Mouse (Mus musculus): ENCODE measurements around the gene Cacnb4.

Gene Cacnb4

DNA sequence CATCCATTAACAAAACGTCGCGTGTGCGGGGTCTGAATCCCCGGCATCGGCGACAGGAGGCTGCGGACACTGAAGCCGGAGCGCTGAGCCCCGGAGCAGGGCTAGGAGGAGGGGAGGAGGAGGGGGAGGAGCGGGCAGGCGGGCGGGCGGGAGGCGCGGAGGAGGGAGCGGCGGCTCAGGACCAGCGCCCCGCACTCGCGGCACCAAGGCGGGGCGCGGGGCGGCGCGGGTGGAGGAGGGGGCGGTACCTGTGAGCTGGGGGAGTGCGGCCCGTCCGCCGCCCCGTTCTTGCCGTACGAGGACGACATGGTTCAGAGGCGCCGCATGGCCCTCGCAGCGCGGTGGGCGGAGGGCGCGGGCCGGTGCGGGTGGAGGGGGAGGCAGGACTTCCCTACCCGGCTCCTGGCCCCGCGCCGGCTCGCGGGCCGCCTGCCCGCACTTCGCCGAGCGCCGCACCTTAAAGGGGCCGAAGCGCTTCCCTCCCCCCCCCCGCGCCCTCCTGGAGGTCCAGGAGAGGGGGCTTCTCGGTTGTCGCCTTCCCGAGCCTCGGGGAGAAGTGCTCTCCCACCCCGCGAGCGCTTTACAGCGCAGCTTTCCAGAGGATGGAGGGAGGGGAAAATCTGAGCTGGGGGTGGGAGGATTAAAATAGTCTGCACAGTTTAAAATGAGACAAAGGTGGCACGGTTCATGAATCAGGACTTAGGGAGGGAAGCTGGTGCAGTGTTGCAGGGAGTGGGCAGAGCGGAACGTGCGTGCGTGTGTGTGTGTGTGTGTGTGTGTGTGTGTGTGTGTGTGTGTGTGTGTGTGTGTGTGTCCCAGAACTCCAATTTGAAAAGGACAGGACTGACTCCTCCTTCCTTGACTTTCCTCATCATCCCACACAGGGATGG, at the start of gene Cacnb4:
Gene Cacnb4, minus strand, starts transcription at position 809 of the 890 bp plus-strand sequence.
- DNase-seq (ENCODE audit: low spot score) = peak; percentile 78

DNA sequence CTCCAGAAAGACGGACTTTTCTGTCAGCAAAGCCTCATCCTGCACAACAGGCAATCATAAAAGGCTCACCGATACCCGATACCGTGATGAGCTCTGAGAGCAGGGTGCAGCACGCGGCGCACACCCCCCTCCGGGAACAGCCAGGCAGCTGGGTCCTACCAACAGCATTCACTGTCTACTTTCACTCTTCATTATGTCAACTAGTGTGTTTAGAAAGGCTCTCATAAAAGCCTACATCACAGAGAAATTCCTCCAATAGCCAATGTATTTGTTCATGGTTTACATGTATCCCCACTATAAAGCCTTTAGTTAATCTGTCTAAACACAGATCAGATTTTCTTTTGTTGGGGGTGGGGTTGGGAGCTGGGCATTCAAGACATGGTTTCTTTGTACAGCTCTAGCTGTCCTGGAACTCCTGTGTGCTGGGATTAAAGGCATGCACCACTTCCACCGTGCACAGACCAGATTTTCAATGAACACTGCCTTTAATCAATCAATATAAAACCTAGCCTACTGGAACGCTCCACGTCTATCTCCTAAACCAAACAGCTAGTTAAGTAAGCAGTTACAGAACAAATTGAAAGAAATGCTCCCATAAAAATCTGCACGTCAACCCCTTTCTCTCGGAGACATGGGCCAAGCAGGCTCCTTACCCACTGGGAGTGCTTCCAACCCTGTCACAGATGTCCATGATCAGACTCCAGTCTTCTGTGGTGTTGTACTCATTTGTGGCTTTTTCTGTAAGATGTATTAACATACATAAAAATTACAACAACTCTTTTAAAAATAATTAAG, 43.8 kb upstream of the Cacnb4 start:
- no peak for DNase-seq (ENCODE audit: low spot score)

DNA sequence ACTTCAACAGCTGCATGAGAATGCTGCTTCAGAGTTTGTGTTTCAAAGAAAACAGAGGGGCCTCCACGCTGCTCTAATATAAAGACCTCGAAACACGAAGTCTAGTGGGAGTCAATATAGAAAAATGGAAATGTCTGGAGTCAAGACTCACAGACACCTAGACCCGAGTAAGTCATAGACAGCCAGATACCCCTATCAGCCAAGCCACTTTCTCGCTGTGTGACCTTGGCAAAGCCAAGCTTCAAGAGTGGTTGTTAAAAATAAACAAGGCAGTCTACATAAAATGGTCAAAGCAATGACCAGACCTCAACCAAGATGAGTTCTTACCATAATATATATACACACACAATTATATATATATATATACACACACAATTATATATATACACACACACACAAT, 40.4 kb upstream of the Cacnb4 start:
- DNase-seq (ENCODE audit: low spot score) = no peak

DNA sequence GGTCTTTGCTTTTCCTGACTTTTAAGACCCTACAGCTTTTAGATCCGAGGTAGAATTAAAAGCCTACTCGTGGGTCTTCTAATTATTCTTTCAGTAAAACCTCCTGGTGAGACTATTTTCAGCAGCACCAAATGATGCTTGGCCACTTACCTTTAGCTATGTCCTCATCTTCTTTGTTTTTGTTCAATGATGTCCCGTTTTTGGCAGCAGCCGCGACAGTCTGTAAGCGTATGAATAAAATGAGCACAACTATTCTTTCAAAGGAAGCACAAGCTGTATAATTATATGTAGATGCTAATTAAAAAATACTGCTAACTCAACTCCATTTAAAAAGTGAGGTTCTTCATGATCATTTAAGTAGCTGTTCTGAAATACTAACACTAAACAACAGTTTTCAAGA, 38.9 kb upstream of the Cacnb4 start:
- no peak for DNase-seq (ENCODE audit: low spot score)

DNA sequence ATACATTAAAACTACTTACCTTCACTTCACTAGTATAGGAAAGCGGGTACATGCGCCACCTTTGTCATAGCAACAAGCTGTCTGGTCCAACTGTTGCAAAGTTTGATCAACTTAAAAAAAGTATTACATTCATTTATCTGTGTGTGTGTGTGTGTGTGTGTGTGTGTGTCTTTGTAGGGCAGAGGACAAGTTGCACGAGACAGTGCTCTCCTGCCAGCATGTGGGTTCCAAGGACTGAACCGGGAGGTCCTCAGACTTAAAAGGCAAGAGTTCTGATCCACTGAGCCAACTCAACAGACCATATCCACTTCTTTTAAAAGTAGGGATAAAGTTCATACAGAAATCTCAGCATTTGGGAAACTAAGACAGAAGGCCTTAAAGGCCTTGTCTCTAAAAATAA, 37.5 kb upstream of the Cacnb4 start:
- no peak for DNase-seq (ENCODE audit: low spot score)

DNA sequence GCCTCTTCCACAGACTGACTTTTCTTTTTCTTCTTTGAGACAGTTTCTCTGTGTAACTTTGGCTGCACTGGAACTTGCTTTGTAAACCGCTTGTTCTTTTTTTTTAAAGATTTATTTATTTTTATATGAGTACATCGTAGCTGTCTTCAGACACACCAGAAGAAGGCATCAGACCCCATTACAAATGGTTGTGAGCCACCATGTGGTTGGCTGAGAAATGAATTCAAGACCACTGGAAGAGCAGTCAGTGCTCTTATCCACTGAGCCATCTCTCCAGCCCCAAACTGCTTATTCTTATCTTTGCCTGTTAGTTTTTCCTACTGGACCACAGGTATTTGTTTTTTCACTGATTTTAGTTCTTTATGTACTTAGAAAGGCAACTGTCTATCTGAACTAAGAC, 34.2 kb upstream of the Cacnb4 start:
- DNase-seq (ENCODE audit: low spot score) = peak; percentile 12

DNA sequence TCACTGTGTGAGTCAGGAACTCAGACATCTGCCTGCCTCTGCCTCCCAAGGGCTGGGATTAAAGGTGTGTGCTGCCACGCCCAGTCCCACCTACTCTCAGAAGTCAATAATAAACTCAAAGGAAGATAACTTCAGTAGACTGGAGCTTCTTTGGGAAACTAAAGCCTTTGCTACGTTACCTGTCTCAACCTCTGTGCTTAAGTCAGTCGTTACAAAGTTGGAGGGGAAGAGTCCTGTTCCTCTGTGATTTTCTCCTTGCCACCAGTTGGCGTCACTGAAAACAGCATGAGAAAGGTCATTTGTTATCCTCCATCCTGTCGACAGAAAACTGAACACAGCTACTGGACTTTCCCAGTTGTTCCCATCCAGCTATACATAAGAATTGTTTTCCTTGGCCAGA, 32.8 kb upstream of the Cacnb4 start:
- DNase-seq (ENCODE audit: low spot score) = no peak

DNA sequence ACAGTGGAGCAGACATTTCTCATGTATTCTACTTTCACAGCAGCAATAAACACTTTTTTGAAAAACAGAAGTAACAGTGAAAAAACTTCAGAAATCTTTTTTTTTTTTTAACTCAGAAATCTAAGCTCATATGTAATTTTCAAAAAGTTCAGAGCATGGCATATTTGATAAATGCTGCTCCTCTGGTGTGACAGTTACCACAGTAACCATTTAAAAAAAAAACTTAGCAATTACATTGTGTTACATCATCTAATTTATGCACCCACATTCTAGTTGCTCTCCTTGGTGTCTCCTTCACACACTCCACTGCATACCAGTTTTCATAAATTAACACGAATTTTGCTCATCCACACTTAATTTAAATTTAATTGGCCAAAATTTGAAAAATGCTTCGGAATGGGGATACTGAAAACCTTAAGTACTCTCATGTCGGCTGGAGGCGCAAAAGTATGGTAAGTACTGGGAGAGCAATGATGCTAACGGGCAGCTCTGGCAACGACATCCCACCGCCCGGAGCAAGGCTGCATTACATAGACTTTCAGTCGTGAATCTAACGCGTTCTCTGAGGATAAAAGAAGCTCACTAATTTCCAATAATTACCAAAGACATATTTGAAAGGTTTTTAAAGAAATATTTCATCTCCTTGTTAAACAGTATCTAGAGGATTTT, 24.9 kb upstream of the Cacnb4 start:
- no peak for DNase-seq (ENCODE audit: low spot score)

DNA sequence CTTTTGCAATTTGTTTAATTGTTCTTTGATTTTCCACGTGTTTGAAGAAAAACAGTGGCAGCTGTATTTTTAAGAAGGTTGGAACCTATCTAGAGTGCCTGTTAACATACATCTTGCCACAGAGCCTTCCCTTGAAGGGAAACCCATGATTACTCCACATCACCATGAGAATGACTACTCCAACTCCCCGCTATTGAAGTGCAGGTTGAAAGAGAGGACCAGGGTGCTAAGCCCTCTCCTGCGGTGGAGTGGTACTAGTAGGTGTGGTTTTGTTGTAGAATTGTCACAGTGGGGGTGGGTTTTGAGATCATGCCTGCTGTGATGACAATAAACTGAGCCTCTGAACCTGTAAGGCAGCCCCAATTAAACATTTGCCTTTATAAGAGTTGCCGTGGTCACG, 23.7 kb upstream of the Cacnb4 start:
- no peak for DNase-seq (ENCODE audit: low spot score)

DNA sequence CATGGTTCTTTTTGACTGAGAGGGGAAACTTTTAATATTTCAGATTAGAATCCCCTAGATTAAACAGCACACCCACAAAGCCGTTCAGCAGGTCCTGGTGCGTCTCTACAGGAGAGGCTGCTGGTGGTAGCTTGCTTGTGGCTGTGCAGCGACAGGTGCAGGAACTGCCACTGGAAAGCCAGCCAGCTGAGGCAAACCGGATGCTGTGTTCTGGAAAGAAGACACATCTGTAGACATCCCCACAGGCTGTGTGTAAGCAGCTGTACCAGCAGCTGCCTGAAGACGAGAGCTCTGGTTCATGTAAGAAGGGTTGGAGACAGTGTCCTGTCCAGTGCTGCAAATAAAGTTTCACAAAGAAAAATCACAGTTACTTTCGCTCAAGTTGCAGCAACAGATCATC, 18.0 kb upstream of the Cacnb4 start:
- DNase-seq (ENCODE audit: low spot score) = no peak

DNA sequence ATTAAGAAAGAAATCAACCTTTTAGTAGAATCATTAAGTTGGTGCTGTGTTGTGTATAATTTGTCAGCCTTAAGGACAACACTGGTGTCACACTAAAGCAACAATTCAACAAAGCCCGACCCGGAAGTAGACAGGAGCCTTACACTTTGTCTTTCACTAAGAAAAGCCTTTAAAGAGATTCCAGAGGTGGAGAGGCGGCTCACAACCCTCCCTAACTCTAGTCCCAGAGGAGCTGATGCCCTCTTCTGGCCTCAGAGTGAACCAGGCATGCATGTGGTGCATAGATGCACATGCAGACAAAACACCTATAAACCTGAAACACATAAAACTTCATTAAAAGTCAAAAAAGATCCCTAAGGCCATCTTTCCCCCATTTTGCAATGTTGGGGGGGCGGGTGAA, 15.1 kb upstream of the Cacnb4 start:
- DNase-seq (ENCODE audit: low spot score) = no peak

DNA sequence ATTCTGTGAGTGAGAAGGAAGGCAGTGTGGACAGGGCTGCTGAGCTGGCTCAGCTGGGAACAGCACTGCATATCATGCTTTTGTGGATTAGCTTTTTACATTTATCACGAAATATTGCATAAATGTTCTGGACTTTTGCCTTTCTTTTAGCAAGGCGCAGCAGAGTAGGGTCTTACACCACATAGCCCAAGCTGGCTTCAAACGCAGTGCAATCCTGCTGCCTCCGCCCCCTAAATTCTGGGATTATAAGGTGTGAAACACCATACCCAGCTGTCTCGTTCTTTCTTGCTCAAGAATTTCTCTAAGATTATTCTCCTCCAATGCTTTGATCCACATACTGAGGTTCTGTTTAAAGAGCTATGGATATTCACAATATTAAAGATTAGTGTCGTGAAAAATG, 10.0 kb upstream of the Cacnb4 start:
- no peak for DNase-seq (ENCODE audit: low spot score)

DNA sequence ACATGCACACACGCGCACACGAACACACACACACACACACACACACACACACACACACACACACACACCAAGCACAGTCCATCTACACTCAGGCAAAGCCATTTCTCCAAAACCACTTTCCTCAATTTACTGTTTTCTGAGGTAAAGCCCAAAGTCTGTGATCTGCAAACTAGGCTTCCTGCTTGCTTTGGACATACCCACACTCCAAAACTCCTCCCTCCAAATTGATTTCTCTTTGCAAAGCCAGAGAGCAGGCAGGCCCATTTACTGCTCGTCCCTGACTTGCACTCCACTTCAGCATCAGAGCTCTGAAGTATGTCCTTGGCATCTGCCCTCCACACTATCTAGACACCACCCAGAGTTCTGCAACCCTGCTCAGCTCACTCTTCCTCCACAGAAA, 958 bp upstream of the Cacnb4 start:
- no peak for DNase-seq (ENCODE audit: low spot score)

DNA sequence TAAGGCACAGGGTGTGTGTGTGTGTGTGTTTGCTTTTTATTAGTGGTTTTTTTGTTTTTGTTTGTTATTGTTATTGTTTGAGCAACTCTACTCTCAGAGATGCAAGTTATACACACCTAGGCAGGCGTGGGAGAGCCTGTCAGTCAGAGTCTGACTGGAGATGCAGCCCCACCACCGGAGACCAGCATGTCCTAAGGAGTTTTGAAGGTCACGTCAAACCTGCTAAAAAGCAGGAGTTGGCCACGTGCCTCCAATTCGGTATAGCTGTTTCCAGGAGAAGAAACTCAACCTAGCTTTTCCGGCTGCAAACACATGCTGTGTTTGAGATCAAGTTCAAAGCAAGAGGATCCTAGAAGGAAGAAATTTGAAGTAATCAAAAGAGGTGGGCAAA, 277 bp upstream of the Cacnb4 start:
- peak; percentile 48 for DNase-seq (ENCODE audit: low spot score)

DNA sequence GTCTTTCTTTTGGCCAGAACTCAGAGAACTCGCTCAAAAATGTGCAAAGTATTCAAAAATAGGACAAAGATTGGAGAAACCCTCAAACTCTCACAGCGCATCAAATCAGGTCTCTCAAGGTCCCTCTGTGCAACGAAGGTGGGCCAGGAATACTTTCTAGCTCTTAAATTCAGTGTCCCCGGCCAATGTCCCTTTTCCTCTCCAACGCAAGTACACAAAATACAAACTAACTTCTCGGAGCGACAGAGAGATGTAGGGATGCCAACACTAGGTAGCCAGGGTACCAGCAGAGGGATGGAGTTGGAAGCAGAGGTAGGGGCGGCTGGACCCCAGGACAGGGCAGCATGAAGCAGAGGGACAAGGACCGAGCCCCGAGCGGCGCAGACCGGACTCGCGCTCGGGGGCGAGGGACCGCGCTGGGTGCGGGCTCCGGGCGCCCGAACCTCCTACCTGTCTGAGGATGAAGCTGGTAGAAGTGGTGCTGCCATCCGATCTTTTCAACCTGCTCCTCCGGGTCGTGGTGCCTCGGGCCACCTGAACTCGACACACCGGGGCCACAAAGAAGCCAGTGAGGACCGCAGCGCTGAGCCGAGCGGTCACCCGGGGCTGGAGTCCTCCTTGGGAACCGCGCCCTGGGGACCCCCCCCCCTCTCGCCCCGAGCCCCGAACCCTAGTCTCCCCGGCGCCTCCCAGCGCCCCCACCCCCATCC, 1.2 kb downstream of the Cacnb4 start:
- DNase-seq (ENCODE audit: low spot score) = no peak

DNA sequence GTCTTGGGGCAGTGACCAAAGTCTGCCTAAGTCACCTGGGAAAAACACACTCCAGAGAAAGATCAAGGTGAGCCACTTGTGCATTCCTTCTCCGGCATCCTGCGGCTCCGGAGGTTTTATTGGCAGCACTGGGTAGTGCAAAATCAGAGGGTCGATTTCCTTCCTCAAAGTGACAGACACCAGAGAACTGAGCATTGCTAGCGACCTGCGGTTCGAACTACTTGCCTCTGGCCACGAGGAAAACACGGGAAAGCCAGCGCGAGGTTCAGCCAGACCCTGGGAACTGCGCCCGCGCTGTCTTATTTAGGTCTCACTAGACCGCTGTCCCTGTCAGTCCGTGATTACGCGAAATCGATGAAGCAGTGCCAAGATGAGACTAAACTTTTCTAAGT, 1.7 kb downstream of the Cacnb4 start:
- peak; percentile 51 for DNase-seq (ENCODE audit: low spot score)

DNA sequence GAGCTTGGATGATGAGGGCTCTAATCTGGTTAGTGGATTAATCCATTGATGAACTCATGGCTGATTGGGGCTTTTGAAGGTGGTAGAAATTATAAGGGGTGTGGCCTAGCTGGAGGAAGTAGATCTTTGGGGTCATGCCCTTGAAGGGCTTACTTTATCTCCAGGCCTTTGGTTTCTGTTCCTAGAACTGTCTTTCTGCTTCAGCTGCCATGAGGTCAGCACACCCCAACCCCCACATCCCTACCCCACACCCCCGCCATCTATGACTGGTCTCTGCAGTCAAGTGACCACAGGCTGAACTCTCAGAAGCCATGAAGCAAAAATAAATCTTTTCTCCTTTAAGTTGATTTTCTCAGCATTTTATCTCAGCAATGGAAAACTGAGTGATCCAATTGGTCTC, 3.5 kb downstream of the Cacnb4 start:
- DNase-seq (ENCODE audit: low spot score) = no peak

DNA sequence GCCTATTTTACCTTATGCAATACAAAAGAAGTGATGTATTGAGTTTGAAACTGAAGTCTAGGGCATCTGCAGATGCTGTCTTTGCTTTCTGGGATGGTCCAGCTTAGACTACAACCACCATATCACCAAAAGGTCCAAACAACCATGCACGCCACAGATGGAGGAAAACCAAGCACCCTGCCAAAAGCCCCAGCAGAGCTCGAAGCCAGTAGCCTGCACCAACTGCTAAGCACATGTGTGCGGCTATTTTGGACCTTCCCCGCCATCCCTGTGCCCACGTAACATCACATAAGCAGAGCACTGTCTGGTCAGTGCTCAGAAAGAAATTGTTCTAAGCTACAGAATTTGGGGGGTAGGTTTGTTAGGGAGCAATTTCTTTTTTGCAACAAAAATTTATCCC, 5.9 kb downstream of the Cacnb4 start:
- DNase-seq (ENCODE audit: low spot score) = no peak

DNA sequence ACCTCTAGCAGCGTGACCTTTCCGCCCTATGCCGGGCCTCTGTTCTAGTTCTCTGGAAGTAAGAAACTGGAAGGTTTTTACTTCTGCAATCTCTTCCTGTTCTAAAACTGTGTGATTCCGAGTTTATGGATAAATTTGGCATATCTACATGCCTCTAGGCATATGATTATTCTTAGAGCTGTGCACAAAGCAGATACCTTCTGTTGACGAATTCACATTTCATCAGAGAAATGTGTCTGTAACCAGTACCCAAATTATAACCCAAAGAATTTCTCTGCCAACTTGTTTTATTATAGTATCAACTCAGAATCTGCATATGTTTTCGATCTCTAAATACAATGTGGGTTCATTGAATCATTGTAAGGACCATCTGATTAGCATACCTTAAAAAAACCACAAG, 8.2 kb downstream of the Cacnb4 start:
- DNase-seq (ENCODE audit: low spot score) = no peak

DNA sequence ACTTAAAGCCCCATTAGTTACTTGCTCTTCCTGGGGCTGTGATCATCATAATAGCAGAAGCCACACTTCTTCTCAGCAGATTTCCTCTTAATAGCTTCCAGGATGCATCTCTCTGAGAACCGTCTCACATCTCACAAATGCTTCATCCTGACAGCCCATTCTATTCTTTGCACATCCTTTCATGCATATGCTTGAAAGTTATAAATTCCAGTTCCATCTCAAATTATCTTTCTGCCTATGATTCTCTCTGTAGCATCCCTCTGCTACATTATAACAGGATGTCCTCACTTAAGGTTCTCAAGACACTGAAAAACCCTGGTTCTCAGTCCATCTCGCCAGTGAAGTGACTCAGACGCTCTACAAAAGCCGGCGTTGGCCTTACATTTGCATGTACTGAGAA, 19.9 kb downstream of the Cacnb4 start:
- no peak for DNase-seq (ENCODE audit: low spot score)

DNA sequence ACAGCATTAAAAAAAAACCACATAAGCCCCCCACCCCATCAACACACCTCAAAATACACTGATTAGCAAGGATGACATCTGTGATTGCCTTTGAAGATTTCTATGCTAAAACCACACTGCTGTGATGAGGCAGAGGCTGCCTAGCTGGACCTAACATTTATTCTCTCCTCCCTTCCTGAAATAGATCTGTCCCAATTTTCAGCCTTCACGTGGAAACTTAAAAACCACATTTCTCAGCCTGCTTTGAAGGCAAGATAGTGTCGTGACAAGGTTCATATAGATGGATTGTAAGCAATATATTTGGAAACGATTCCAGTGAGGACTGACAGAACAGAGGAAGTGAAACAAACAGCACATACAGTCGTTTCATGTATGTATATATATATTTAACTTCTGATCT, 22.1 kb downstream of the Cacnb4 start:
- no peak for DNase-seq (ENCODE audit: low spot score)

DNA sequence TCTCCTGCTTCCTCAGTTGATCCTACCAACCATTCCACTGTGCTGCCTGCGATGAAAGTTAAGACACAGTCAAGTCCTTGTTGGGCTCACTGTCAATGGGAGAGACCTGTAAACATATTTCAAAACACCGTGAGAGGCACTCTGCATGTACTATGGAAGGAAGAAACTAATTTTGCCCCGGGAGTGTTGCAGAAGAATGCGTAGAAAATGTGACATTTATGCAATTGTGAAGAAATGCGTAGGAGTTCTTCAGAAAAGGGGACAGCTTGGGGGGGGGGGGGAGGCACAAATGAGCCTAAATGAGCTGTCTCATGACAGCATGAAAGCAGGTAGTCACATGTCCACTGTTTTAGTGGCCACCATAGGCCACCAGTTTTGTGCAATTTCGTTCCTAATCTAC, 25.1 kb downstream of the Cacnb4 start:
- DNase-seq (ENCODE audit: low spot score) = no peak

Measured in testis, postnatal 10 days (tissue).